In genomic region chrX:137017668-137018067, GRCm38 (mm10) we compare ENCODE assay signal across 30 mouse cellular contexts. TPM values are rescaled to one million over a fixed set of nuclear protein-coding genes. Genes with fewer than 3 reads are reported as not detected.
DNase-seq lines count a peak whose midpoint lies in the region; ATAC-seq lines count a peak whose summit lies in the region.
"Had no signal": no experiment of that assay in that cellular context is flagged by ENCODE, and none has a peak within 500 bp of the region (broad histone marks: within the 10 kb centered on the region; RNA-seq: fewer than 3 reads in every experiment).

No protein-coding gene starts in this region.

- H3K9me3 ChIP-seq in embryonic facial prominence, embryonic 11.5 days (replicated peaks; ENCODE audit: control insufficient read depth, low read length) = no peaks in the 10 kb centered on the region
- H3K9me3 ChIP-seq in liver, embryonic 12.5 days (replicated peaks) = no peaks in the 10 kb centered on the region
- H3K9me3 ChIP-seq: embryonic facial prominence, embryonic 13.5 days; embryonic facial prominence, embryonic 15.5 days; forebrain, embryonic 10.5 days; forebrain, embryonic 12.5 days; G1E had no signal

- WGBS in embryonic facial prominence, embryonic 11.5 days = 43% methylated on average over 1 of the region's 1 CpGs
- 62% methylated on average over 1 of the region's 1 CpGs for WGBS in liver, embryonic 12.5 days (ENCODE audit: insufficient replicate concordance)

- H3K9ac ChIP-seq in embryonic facial prominence, embryonic 11.5 days (replicated peaks; ENCODE audit: low read length) = no peak overlapping the region
- H3K9ac ChIP-seq in liver, embryonic 12.5 days = no peak overlapping the region
- H3K9ac ChIP-seq: embryonic facial prominence, embryonic 13.5 days; embryonic facial prominence, embryonic 15.5 days; forebrain, embryonic 12.5 days had no signal

- no peak overlapping the region for H3K4me3 ChIP-seq in embryonic facial prominence, embryonic 11.5 days (ENCODE audit: low read depth, low read length)
- H3K4me3 ChIP-seq in liver, embryonic 12.5 days = no peak overlapping the region
- H3K4me3 ChIP-seq: embryonic facial prominence, embryonic 13.5 days; embryonic facial prominence, embryonic 15.5 days; erythroblast, embryonic 14.5 days; forebrain, embryonic 10.5 days; forebrain, embryonic 12.5 days had no signal

- intact Hi-C loops in gastrocnemius, postnatal 14 days (cut with DNase I; ENCODE audit: low total_unique reads) = no loop called here

- no peaks in the 10 kb centered on the region for H3K27me3 ChIP-seq in embryonic facial prominence, embryonic 11.5 days (ENCODE audit: control insufficient read depth, insufficient read depth, low read length)
- no peaks in the 10 kb centered on the region for H3K27me3 ChIP-seq in liver, embryonic 12.5 days (replicated peaks)
- H3K27me3 ChIP-seq: CH12.LX; embryonic facial prominence, embryonic 13.5 days; embryonic facial prominence, embryonic 15.5 days; forebrain, embryonic 12.5 days; Patski had no signal

- ATAC-seq in common myeloid progenitor, adult 5-6 weeks (replicated peaks; ENCODE audit: low read depth, poor library complexity, severe bottlenecking) = peak; percentile 40; the same call in 1 of the 2 replicates
- ATAC-seq in embryonic facial prominence, embryonic 11.5 days (replicated peaks; ENCODE audit: insufficient number of reproducible peaks, low FRiP score, low TSS enrichment, low read depth) = no peak
- ATAC-seq in megakaryocyte, adult 5-6 weeks (ENCODE audit: poor library complexity, severe bottlenecking) = peak; percentile 55; the same call in 1 of the 2 replicates
- no peak for ATAC-seq in liver, embryonic 12.5 days
- ATAC-seq: activated CD4-positive, CD25-positive, alpha-beta regulatory T cell, adult 4 months; CD4-positive, CD25-positive, alpha-beta regulatory T cell, adult 4 months; forebrain, embryonic 14.5 days; forebrain, embryonic 16.5 days; Patski had no signal

- no peaks in the 10 kb centered on the region for H3K4me1 ChIP-seq in embryonic facial prominence, embryonic 11.5 days (ENCODE audit: control insufficient read depth, insufficient read depth, low read length)
- H3K4me1 ChIP-seq in liver, embryonic 12.5 days = no peaks in the 10 kb centered on the region
- H3K4me1 ChIP-seq: embryonic facial prominence, embryonic 13.5 days; embryonic facial prominence, embryonic 15.5 days; forebrain, embryonic 10.5 days; forebrain, embryonic 12.5 days had no signal

- DNase-seq in embryonic facial prominence, embryonic 11.5 days (ENCODE audit: low spot score) = peak; percentile 19
- no peak for DNase-seq in thymus, postnatal 14 days
- DNase-seq in gastrocnemius, postnatal 14 days = no peak
- DNase-seq in left cerebral cortex, adult 18-20 months (ENCODE audit: low spot score in 2 of 2) = no peak
- DNase-seq: adrenal gland, adult 8-10 months; adrenal gland, postnatal 14 days; adrenal gland, postnatal 36 days; B cell, adult 2 months; cerebellum, adult 11-12 months; cerebellum, adult 2 months; cerebellum, adult 9-10 months; cerebellum, postnatal 10 days; cerebellum, postnatal 25 days; embryo, embryonic 11 days had no signal

- no peaks in the 10 kb centered on the region for H3K36me3 ChIP-seq in embryonic facial prominence, embryonic 11.5 days (replicated peaks; ENCODE audit: control insufficient read depth, insufficient read depth, low read depth, low read length)
- no peaks in the 10 kb centered on the region for H3K36me3 ChIP-seq in liver, embryonic 12.5 days
- H3K36me3 ChIP-seq: embryonic facial prominence, embryonic 13.5 days; embryonic facial prominence, embryonic 15.5 days; forebrain, embryonic 10.5 days; forebrain, embryonic 12.5 days had no signal

- H3K27ac ChIP-seq in embryonic facial prominence, embryonic 11.5 days (replicated peaks; ENCODE audit: low read depth, low read length) = no peak overlapping the region
- H3K27ac ChIP-seq in liver, embryonic 12.5 days = no peak overlapping the region
- H3K27ac ChIP-seq: embryonic facial prominence, embryonic 13.5 days; embryonic facial prominence, embryonic 15.5 days; forebrain, embryonic 10.5 days; forebrain, embryonic 12.5 days had no signal

- H3K4me2 ChIP-seq in embryonic facial prominence, embryonic 11.5 days (ENCODE audit: low read depth, low read length) = no peak overlapping the region
- no peak overlapping the region for H3K4me2 ChIP-seq in liver, embryonic 12.5 days
- H3K4me2 ChIP-seq: embryonic facial prominence, embryonic 13.5 days; embryonic facial prominence, embryonic 15.5 days; forebrain, embryonic 12.5 days had no signal

RNA-seq across cellular contexts. Expression of gene Slc25a53, which starts 20.4 kb away (rescaled TPM):
- 6.3 and 10.5 TPM in 2 replicates for total RNA-seq in common myeloid progenitor, adult 5-6 weeks (2017)
- 13.4 TPM in 2 replicates for polyA plus RNA-seq in embryonic facial prominence, embryonic 11.5 days (2014; fragmentation: Nextera tagmentation; extraction: Ambion mirVana)
- total RNA-seq in megakaryocyte, adult 5-6 weeks (2015) = 3.3 and 6.2 TPM in 2 replicates
- total RNA-seq in megakaryocyte, adult 5-6 weeks (2017) = 2.8 and 10.8 TPM in 2 replicates
- 2.8 and 2.9 TPM in 2 replicates for polyA plus RNA-seq in liver, embryonic 12.5 days (2016; fragmentation: Nextera tagmentation; extraction: Ambion mirVana)
- total RNA-seq in gastrocnemius, postnatal 14 days (2021) = 1 to 10 TPM; 2.9 to 4.2 TPM
- 10 to 100 TPM; 21.9 to 28.6 TPM for total RNA-seq in left cerebral cortex, adult 18-20 months (2021)
- polyA plus RNA-seq: erythroblast, embryonic 14.5 days had no signal

RNA-seq across cellular contexts. Expression of gene Zcchc18, which starts 24.7 kb away (rescaled TPM):
- total RNA-seq in common myeloid progenitor, adult 5-6 weeks (2017) = 1.1 TPM in 1 of 2 replicates, not detected in the other
- 59.5 and 61.3 TPM in 2 replicates for polyA plus RNA-seq in embryonic facial prominence, embryonic 11.5 days (2014; fragmentation: Nextera tagmentation; extraction: Ambion mirVana)
- total RNA-seq in megakaryocyte, adult 5-6 weeks (2015) = 0.29 and 0.46 TPM in 2 replicates
- not detected in 2 replicates for total RNA-seq in megakaryocyte, adult 5-6 weeks (2017)
- polyA plus RNA-seq in liver, embryonic 12.5 days (2016; fragmentation: Nextera tagmentation; extraction: Ambion mirVana) = 0.67 and 0.91 TPM in 2 replicates
- total RNA-seq in gastrocnemius, postnatal 14 days (2021) = under 1 TPM in 1 of 2 experiments, not detected in 1; 0.16 TPM
- total RNA-seq in left cerebral cortex, adult 18-20 months (2021) = 100 to 1,000 TPM; 273 to 298 TPM
- polyA plus RNA-seq: erythroblast, embryonic 14.5 days; G1E had no signal

RNA-seq across cellular contexts. Expression of gene Fam199x, which starts 31.7 kb away (rescaled TPM):
- total RNA-seq in common myeloid progenitor, adult 5-6 weeks (2017) = 14.7 and 17.2 TPM in 2 replicates
- 14.7 and 16.6 TPM in 2 replicates for polyA plus RNA-seq in embryonic facial prominence, embryonic 11.5 days (2014; fragmentation: Nextera tagmentation; extraction: Ambion mirVana)
- total RNA-seq in megakaryocyte, adult 5-6 weeks (2015) = 3.2 and 4.8 TPM in 2 replicates
- total RNA-seq in megakaryocyte, adult 5-6 weeks (2017) = 6.6 and 6.9 TPM in 2 replicates
- 2.1 and 2.2 TPM in 2 replicates for polyA plus RNA-seq in liver, embryonic 12.5 days (2016; fragmentation: Nextera tagmentation; extraction: Ambion mirVana)
- total RNA-seq in gastrocnemius, postnatal 14 days (2021) = 1 to 10 TPM; 3.6 to 3.7 TPM
- 10 to 100 TPM; 10.1 to 10.5 TPM for total RNA-seq in left cerebral cortex, adult 18-20 months (2021)

RNA-seq across cellular contexts. Expression of gene Tmsb15b1, which starts 41.0 kb away (rescaled TPM):
- total RNA-seq in common myeloid progenitor, adult 5-6 weeks (2017) = 5.6 and 12.8 TPM in 2 replicates
- 30.6 and 35.8 TPM in 2 replicates for polyA plus RNA-seq in embryonic facial prominence, embryonic 11.5 days (2014; fragmentation: Nextera tagmentation; extraction: Ambion mirVana)
- 3.6 and 5.0 TPM in 2 replicates for total RNA-seq in megakaryocyte, adult 5-6 weeks (2015)
- 1.3 and 4.1 TPM in 2 replicates for total RNA-seq in megakaryocyte, adult 5-6 weeks (2017)
- 5.0 and 5.2 TPM in 2 replicates for polyA plus RNA-seq in liver, embryonic 12.5 days (2016; fragmentation: Nextera tagmentation; extraction: Ambion mirVana)
- total RNA-seq in gastrocnemius, postnatal 14 days (2021) = 1 to 10 TPM; 1.8 to 4.9 TPM
- total RNA-seq in left cerebral cortex, adult 18-20 months (2021) = 10 to 100 TPM in 1 of 2 experiments, 1 to 10 TPM in 1; 5.1 to 13.6 TPM
- polyA plus RNA-seq: erythroblast, embryonic 14.5 days; G1E; Patski had no signal

RNA-seq across cellular contexts. Expression of gene Tmsb15l, which starts 41.0 kb away (rescaled TPM):
- 14.8 and 35.9 TPM in 2 replicates for total RNA-seq in common myeloid progenitor, adult 5-6 weeks (2017)
- polyA plus RNA-seq in embryonic facial prominence, embryonic 11.5 days (2014; fragmentation: Nextera tagmentation; extraction: Ambion mirVana) = 11.8 and 12.9 TPM in 2 replicates
- total RNA-seq in megakaryocyte, adult 5-6 weeks (2015) = 2.1 TPM in 1 of 2 replicates, not detected in the other
- 3.9 and 10.4 TPM in 2 replicates for total RNA-seq in megakaryocyte, adult 5-6 weeks (2017)
- polyA plus RNA-seq in liver, embryonic 12.5 days (2016; fragmentation: Nextera tagmentation; extraction: Ambion mirVana) = 0.29 and 0.74 TPM in 2 replicates
- total RNA-seq in gastrocnemius, postnatal 14 days (2021) = under 1 TPM in 1 of 2 experiments, not detected in 1; 0.94 TPM
- 1 to 10 TPM; 1.2 to 4.0 TPM for total RNA-seq in left cerebral cortex, adult 18-20 months (2021)
- total RNA-seq: adrenal gland, adult 18-20 months; adrenal gland, postnatal 14 days had no signal
- polyA plus RNA-seq: erythroblast, embryonic 14.5 days; G1E had no signal

Comparison
In these comparisons a context has a peak if more than half of its experiments do, and no peak if none do; other contexts are left out.
1. ATAC-seq: peak in common myeloid progenitor, adult 5-6 weeks (single experiment) and megakaryocyte, adult 5-6 weeks (single experiment); none in embryonic facial prominence, embryonic 11.5 days (single experiment) and liver, embryonic 12.5 days (single experiment).
2. RNA of gene Zcchc18, which starts 24.7 kb away (total RNA-seq): 273 to 298 TPM in left cerebral cortex, adult 18-20 months; 1.1 TPM in common myeloid progenitor, adult 5-6 weeks, 0.29 to 0.46 TPM in megakaryocyte, adult 5-6 weeks and 0.16 TPM in gastrocnemius, postnatal 14 days; every median in the first group is over 100 times any median in the second.